Mouse (Mus musculus) B cell, adult 67 days (primary cell): ENCODE results near the gene Ugt2b34. TPM values are rescaled to one million over a fixed set of nuclear protein-coding genes. Genes with fewer than 3 reads are reported as not detected.

Experiments
- total RNA-seq, 2 experiments: library from RNA; stranded (reverse); gene quantifications; 4 replicates each; pipeline ENCODE4 v1.2.4; 2023

Gene Ugt2b34
- not detected for total RNA-seq

GRCm38 (mm10) chr5:86906758-86907157 is at the start of gene Ugt2b34:
Gene Ugt2b34, minus strand, starts transcription at chr5:86906937.

GRCm38 (mm10) chr5:86926426-86926825 is 19.7 kb upstream of the Ugt2b34 start, which contains the start of gene Ugt2b1:
Gene Ugt2b1, minus strand, starts transcription at chr5:86926530.

Other genes with a start within 250 kb of the Ugt2b34 start
- gene Tmprss11b, start 230.6 kb downstream of the Ugt2b34 start, total RNA-seq: not detected
- not detected for gene Tmprss11e, start 161.1 kb downstream of the Ugt2b34 start, total RNA-seq
- gene Ythdc1, start 102.7 kb downstream of the Ugt2b34 start, total RNA-seq: 100 to 1,000 TPM; 205 to 227 TPM
- not detected for gene Ugt2b1, start 19.6 kb upstream of the Ugt2b34 start, total RNA-seq
- not detected for gene Ugt2b35, start 93.9 kb upstream of the Ugt2b34 start, total RNA-seq
- not detected for gene Ugt2b36, start 185.6 kb upstream of the Ugt2b34 start, total RNA-seq
- not detected for gene Ugt2b5, start 233.4 kb upstream of the Ugt2b34 start, total RNA-seq